In genomic region chr16:38947141-38947879, GRCm38 (mm10) we compare ENCODE assay signal across 12 mouse cellular contexts. TPM values are rescaled to one million over a fixed set of nuclear protein-coding genes. Genes with fewer than 3 reads are reported as not detected.
DNase-seq lines count a peak whose midpoint lies in the region; ATAC-seq and TF ChIP-seq lines count a peak whose summit lies in the region.
"Had no signal": no experiment of that assay in that cellular context is flagged by ENCODE, and none has a peak within 500 bp of the region (broad histone marks: within the 10 kb centered on the region; RNA-seq: fewer than 3 reads in every experiment).

No protein-coding gene starts in this region.

- 0 out of 2 replicates have a peak, but pooled peaks cover 2% of the 10 kb centered on the region for H3K9me3 ChIP-seq in hindbrain, embryonic 10.5 days
- no peaks in the 10 kb centered on the region for H3K9me3 ChIP-seq in midbrain, embryonic 16.5 days (replicated peaks; ENCODE audit: control insufficient read depth, low read length, poor library complexity, severe bottlenecking)

- no peak for TF ChIP-seq CTCF in layer of hippocampus, adult 2 months (conservative IDR thresholded peaks at IDR 0.05)

- 58% methylated on average over 7 of the region's 7 CpGs for WGBS in hindbrain, embryonic 10.5 days
- WGBS in midbrain, embryonic 16.5 days: 54% methylated on average over 7 of the region's 7 CpGs

- H3K9ac ChIP-seq in midbrain, embryonic 16.5 days (ENCODE audit: low read depth, low read length): no peak overlapping the region

- ATAC-seq in midbrain, embryonic 16.5 days: peak; percentile 63; the same call in 1 of the 2 replicates
- ATAC-seq: intestine, postnatal 0 days had no signal

- H3K36me3 ChIP-seq in hindbrain, embryonic 10.5 days: no peaks in the 10 kb centered on the region
- no peaks in the 10 kb centered on the region for H3K36me3 ChIP-seq in midbrain, embryonic 16.5 days (ENCODE audit: control insufficient read depth, insufficient read depth, low read length)

- H3K4me2 ChIP-seq in midbrain, embryonic 16.5 days (ENCODE audit: low read length): no peak overlapping the region

- no peaks in the 10 kb centered on the region for H3K27me3 ChIP-seq in hindbrain, embryonic 10.5 days (ENCODE audit: insufficient read depth, poor library complexity, severe bottlenecking)
- H3K27me3 ChIP-seq in midbrain, embryonic 16.5 days (ENCODE audit: control insufficient read depth, insufficient read depth, low read depth, low read length): no peaks in the 10 kb centered on the region

- no peak overlapping the region for H3K4me3 ChIP-seq in layer of hippocampus, adult 2 months
- H3K4me3 ChIP-seq in hindbrain, embryonic 10.5 days: no peak overlapping the region
- no peak overlapping the region for H3K4me3 ChIP-seq in midbrain, embryonic 16.5 days (ENCODE audit: low read depth, low read length)

- peaks cover 55% of the 10 kb centered on the region for H3K4me1 ChIP-seq in hindbrain, embryonic 10.5 days (replicated peaks)
- no peaks in the 10 kb centered on the region for H3K4me1 ChIP-seq in midbrain, embryonic 16.5 days (ENCODE audit: control insufficient read depth, insufficient read depth, low read length)

- H3K27ac ChIP-seq in layer of hippocampus, adult 2 months: peak overlapping the region; percentile 90
- H3K27ac ChIP-seq in hindbrain, embryonic 10.5 days: peak overlapping the region; percentile 81
- H3K27ac ChIP-seq in midbrain, embryonic 16.5 days (ENCODE audit: low read length): no peak overlapping the region

- no peak for DNase-seq in layer of hippocampus, adult 2 months (ENCODE audit: low spot score in 2 of 2)
- DNase-seq in layer of hippocampus, adult 8-10 months (ENCODE audit: low spot score in 2 of 2): no peak
- peak; percentile 30 for DNase-seq in embryo, embryonic 11 days
- DNase-seq in hindbrain, embryonic 10.5 days (ENCODE audit: low spot score): peak; percentile 29
- no peak for DNase-seq in urinary bladder, postnatal 4 days (ENCODE audit: low spot score in 2 of 2)
- no peak for DNase-seq in layer of hippocampus, postnatal 25 days (ENCODE audit: extremely low spot score in 1 of 2, low spot score in 1 of 2)
- DNase-seq: adrenal gland, postnatal 36 days; cerebellum, adult 9-11 months; gastrocnemius, postnatal 10 days; thymus, postnatal 14 days had no signal

RNA-seq across cellular contexts. Expression of gene Igsf11, which starts 54.8 kb away (rescaled TPM):
- total RNA-seq in layer of hippocampus, adult 2 months (2021): 10 to 100 TPM; 44.7 to 50.7 TPM
- 10 to 100 TPM; 48.1 to 53.6 (median 50.7) TPM for total RNA-seq in layer of hippocampus, adult 8-10 months (2022)
- polyA plus RNA-seq in hindbrain, embryonic 10.5 days (2016; fragmentation: Nextera tagmentation; extraction: Ambion mirVana): 2.4 and 3.3 TPM in 2 replicates
- polyA plus RNA-seq in midbrain, embryonic 16.5 days (2015; fragmentation: Nextera tagmentation; extraction: Ambion mirVana): 2.0 and 3.2 TPM in 2 replicates
- total RNA-seq in layer of hippocampus, postnatal 25 days (2021): 10 to 100 TPM; 38.7 to 46.0 TPM

Comparison
In these comparisons a context has a peak if more than half of its experiments do, and no peak if none do; other contexts are left out.
1. DNase-seq: peak in embryo, embryonic 11 days (single experiment) and hindbrain, embryonic 10.5 days (single experiment); none in layer of hippocampus, adult 2 months (0 of 2), layer of hippocampus, adult 8-10 months (0 of 2), urinary bladder, postnatal 4 days (0 of 2) and layer of hippocampus, postnatal 25 days (0 of 2).